Mouse (Mus musculus): ENCODE measurements around the gene Cdrt4.

Cdrt4 gene

GRCm38 (mm10) chr11:62996522-62996898, 45.5 kb downstream of the Cdrt4 start:
- no peak for DNase-seq (ENCODE audit: low spot score)

- DNase-seq (ENCODE audit: low spot score) = no peak
These were observed 46.2 kb downstream of the Cdrt4 start for GRCm38 (mm10) chr11:62997039-62997717.

GRCm38 (mm10) chr11:62997718-62998281, 46.8 kb downstream of the Cdrt4 start:
- DNase-seq (ENCODE audit: low spot score) = peak; percentile 42

DNA sequence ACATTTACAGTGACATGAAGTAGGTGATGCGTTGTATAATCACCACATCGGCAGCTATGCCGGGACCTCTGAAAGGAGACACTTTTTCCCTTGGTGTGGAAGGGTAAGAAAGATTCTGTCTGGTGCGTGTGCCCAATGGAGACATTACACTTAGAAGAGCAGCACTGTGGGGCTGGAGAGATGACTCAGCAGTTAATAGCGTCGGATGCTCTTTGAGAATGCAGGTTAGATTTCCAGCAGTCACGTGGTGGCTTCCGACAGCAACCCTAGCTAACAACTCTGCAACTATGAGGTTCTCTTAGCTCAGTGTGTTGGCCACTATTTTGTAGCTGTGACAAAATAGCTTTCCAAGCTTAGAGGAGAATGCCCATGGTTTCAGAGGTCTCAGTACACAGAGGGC, 49.1 kb downstream of the Cdrt4 start:
- no peak for DNase-seq (ENCODE audit: low spot score)

DNA sequence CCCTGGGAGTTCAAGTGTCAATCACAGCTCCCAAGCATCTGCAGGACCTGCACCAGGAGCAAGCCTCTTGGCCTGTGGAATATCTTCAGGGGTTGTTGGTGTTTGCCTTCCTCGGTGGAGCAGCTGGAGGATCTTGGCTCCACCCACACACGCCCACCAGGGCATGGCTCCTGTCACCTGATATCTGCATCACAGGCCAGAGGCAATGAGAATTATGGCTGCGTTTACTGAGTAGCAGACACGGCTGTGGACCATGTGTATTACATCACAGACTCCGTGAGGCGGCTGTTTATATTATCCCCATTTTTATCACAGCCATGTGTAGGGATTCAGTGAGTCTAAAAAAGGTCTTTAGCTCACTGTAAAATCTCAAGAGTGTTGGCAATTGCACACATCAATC, 53.6 kb downstream of the Cdrt4 start:
- no peak for DNase-seq (ENCODE audit: low spot score)

GRCm38 (mm10) chr11:63007376-63007775, 56.4 kb downstream of the Cdrt4 start:
- DNase-seq (ENCODE audit: low spot score) = no peak

- no peak for DNase-seq (ENCODE audit: low spot score)
These were observed 57.0 kb downstream of the Cdrt4 start for GRCm38 (mm10) chr11:63008004-63008403.

- DNase-seq (ENCODE audit: low spot score) = no peak
These were observed 58.8 kb downstream of the Cdrt4 start for GRCm38 (mm10) chr11:63009761-63010160.

DNA sequence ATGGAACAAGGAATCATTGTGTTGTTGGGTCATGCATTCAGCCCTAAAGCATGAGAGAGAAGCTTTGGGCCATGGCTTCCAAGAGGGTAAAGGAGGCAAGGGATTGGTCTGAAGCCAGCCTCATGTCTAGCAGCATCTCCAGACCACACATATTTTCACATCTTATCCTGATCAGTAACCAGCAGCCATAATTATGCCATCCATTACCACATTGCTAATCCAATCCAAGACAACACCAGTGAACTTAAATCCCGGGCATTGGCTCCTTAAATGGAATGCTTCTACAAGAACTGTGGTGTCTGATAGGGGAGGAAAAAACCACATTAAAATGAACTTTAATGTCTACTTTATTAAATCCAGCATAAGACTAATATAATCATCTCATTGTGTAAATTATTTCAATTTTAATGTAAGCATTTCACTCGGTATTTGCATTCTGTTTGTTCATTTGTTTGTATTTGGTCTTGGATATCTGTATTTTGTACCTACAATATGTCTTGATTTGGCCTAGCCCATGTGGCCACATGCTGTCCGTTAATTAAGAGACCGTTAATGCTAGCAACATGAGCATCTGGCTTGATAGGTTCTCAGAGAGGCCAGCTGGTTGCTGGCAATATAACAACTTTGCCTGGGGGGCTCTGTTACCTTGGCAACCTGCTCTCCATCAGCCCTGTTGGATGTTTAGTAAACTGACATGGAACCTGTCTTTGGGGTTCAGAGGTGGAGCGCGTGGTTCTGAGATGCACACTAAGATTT, 66.5 kb downstream of the Cdrt4 start:
- no peak for DNase-seq (ENCODE audit: low spot score)

DNA sequence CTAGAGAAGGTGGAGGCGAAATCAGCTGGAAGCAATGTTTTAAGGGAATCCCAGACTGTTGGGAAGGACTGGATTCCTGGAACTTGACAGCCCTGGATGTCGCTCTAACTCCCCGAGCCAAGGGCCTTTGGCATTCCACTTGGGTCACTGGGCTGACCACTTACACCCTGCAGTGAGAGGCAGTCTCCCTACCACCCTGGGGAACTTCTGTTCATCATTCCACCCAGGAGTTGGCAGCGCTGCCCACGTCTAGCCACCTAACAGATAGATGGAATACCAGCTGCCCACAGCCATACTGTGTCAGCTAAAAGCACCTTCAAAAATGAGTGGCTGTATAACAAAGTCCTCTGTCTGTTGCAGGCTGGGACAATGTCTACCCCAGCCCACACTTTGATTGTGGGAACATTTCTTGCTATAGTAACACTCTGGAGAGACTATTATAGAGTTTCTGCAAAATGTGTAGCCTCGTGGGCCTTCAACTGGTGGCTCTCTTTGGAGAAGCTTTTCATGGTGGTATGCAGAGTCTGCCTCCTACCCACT, 67.2 kb downstream of the Cdrt4 start:
- DNase-seq (ENCODE audit: low spot score) = no peak

- peak; percentile 39 for DNase-seq (ENCODE audit: low spot score)
These were observed 69.6 kb downstream of the Cdrt4 start for GRCm38 (mm10) chr11:63020633-63021032.

DNA sequence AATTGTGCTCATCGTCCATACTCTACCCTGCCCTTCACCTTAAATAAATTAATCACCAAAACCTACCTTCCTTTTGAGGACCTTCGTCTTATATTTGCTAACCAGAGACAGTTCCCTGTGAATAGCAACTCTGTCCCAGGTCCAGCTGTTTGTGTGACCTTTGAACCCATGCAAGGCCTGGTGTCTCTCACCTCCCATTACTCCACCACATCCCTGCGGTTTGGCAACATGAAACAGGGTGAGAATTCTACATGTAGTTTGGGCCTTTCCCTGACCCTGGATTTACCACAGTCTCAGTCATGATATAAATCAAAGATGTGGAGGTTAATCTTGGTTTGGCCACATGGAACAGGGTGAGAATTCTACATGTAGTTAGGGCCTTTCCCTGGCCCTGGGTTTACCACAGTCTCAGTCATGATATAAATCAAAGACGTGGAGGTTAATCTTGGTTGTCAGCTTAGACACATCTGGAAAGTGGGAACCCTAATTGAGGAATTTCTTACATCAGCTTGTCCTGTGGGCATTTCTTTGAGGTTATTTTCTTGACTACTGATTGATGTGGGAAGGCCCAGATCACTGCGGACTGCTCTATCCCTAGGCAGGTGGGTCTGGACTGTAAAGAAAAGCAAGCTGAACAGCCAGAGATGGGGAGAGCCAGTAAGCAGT, 70.3 kb downstream of the Cdrt4 start:
- DNase-seq (ENCODE audit: low spot score) = no peak

DNA sequence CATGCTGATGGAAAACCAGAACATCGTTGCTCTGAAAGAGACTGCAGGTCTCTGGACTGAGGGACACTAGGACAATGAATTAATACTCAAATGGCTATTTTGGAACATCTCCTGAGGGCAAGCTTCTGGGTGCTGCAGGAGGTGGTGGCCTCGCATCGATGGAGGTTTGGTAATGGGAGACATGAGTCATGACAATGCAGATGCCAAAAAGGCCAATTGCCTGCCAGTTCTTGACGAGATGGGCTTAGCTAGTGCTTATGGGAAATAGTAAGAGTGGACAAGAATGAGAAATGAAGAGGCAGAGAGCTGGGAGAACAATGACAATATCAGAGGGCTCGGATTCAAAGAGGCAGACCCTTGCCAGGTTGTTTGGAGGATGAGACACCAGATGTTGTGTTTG, 72.5 kb downstream of the Cdrt4 start:
- no peak for DNase-seq (ENCODE audit: low spot score)

- DNase-seq (ENCODE audit: low spot score) = peak; percentile 45
These were observed 73.1 kb downstream of the Cdrt4 start for GRCm38 (mm10) chr11:63024136-63024535.

- DNase-seq (ENCODE audit: low spot score) = no peak
These were observed 74.5 kb downstream of the Cdrt4 start for GRCm38 (mm10) chr11:63025476-63025875.

DNA sequence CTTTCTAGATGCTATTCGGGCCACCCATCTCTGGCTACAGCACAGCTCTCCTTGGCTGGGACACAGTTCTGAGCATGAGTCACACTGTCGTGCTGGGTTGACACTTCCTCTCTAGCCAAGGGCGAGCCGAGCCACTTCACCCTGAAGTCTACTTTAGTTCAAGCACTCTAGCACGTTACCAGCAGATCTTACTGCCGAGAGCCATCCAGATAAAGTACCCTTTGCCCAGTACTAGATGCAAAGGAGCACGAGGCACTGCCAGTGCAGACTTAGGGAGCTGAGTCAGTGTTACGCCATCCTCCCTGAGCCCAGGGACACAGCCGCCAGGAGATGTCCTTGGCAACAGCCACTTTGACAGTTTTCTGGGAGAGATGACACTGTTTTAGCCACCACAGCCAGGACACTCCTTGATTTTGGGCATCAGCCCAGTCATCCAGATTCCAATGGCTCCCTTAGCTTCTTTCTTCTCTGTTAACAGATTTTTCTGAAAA, 75.7 kb downstream of the Cdrt4 start:
- no peak for DNase-seq (ENCODE audit: low spot score)

DNA sequence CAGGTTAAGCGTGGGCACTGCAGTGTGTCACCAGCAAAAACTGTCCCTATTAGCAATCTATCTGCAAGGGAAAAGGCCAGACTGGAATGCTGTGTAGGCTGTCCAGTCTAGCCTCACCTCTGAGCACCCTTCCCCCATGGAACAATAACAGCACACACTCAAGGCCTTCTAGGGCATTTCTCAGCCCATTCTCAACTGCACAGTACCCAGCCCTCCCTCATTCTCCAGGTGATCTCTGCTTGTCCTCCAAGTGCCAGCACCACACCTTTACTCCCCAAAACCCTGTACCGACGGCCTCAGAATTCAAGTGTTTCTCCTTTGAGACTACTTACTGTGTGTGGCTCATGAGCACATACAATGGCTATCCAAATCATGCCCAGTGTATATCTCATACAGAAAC, 77.1 kb downstream of the Cdrt4 start:
- DNase-seq (ENCODE audit: low spot score) = no peak

DNA sequence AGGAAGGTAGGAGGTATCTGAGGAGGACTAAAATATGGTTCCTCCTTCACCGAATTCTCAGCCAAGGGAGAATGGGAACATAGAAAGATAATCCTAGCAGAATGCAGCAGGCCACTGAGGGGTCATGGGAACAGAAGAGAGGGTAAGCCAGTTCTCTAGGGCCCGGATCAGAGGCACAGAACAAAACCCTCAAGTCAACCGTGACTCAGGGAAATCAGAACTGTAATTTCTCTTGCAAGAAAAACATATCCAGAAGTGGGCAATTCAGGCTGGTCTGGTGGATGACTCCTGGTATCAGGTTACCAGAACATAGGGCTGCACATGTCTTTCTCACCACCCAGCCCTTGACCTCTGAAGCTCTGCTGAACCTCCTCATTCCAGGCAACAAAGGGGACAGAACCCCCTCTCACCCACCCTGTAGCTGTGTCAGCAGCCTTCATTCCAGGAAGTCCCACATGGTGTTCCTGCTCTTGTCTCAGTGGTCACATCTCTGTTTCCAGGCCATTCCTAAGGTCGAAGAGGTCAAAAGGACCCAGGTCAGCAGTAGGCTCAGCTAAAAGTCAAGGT, 78.2 kb downstream of the Cdrt4 start:
- no peak for DNase-seq (ENCODE audit: low spot score)

DNA sequence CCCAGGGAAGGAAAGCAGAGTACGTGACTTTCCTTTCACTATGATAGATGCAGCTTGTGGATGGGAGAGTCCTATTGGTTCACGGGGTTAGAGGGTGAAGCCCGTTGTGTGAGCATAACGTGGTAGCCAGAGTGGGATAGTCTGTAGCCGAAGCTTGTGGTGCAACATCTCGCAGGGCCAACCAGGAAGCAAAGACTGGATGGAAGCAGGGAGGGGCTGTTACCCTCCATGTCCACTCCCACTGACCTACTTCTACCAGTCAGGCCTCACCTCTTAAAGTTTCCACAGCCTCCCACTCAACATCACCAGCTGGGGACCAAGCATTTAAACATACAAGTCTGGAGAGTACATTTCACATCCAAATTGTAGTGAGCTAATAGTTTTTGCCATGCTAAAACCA, 78.7 kb downstream of the Cdrt4 start:
- no peak for DNase-seq (ENCODE audit: low spot score)

DNA sequence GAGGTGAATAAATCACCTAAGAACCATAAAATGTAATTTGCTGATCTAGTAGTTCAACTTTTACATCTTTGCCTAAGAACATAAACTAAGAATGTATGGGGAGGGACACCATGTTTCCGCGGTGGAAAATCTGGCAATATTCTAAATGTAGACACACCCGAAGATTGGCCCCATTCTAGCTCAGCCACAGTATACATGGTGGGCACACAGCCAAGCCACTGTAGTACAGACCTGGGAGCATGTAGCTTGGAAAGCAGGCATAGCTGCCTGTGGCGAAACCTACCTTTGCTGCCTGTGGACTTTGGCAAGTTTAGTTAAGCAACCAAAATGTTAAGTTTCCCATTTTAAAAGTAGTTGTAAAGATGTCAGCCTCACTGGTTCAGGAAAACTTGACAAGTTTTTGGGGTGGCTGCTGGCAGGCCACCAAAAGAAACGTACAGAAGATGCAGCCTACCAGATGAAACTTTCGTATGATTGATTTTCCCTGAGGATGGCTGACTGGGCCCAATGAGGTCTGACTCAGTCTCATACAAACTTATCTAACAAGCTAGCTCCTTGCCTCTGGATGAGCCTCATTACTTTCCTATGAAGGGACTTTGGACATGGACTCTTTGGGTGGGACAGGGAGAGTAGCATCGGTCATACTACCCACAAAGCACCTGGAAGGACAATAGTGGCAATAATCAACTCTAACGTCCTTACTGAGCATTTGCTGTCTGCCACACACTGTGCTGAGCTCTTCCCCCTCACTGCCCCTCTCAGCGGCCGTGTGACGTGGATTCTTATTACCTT, 84.6 kb downstream of the Cdrt4 start:
- no peak for DNase-seq (ENCODE audit: low spot score)

- no peak for DNase-seq (ENCODE audit: low spot score)
These were observed 89.1 kb downstream of the Cdrt4 start for GRCm38 (mm10) chr11:63040002-63040661.

Measured in testis, postnatal 14 days (tissue).